Mouse (Mus musculus): ENCODE data around the gene Fstl1.

DNA sequence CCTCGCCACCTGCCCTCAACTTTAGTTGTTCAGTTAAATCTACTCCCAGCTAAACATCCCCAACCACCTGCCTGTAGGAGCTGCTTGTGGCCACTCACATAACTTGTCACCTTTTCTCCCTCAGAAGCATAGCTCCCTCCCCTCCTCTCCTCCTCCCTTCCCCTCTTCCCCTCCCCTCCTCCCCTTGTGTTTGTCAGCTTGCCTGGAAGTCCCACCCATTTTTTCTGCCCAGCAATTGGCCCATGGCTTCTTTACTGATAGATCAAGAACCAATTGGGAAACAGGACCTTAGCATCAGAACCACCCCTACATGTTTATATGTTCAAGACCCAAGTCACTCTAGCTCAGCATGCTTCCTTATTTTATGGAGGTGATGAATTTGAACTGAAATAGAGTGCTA is 22.9 kb upstream of the Fstl1 start:
- TF ChIP-seq POLR2A (IDR thresholded peaks at IDR 0.05; ENCODE audit: borderline replicate concordance, low read depth, low read length) (no peak), CTCF (IDR thresholded peaks at IDR 0.05; ENCODE audit: low read depth, low read length) (no peak)

Data from bone marrow macrophage, adult 2 months (primary cell).